Mouse (Mus musculus): Measurements from ENCODE around the gene Ripor3. TPM values are rescaled to one million over a fixed set of nuclear protein-coding genes. Genes with fewer than 3 reads are reported as not detected.

Gene Ripor3
- polyA plus RNA-seq, 1 experiment from 2014 or later, result 2.3 TPM

DNA sequence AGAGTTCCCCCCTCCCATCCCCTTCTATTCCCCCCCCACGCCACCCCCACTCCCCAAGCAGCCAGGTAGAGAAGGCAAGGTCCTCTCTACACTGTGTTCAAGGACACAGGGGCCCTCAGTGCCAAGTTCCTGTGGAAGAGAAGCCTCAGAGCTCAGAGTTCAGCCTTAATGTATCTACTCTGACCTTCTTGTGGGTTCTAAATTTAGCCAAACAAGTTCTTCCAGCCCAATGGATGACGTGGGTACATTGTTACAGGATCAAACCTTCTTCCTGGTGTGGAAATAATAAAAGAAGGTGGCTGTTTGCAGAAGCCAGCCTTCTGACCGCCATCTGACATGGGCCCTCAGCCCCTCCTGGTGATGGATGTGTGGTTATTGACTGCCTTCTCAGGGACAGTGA lies 16.0 kb upstream of the Ripor3 start:
- H3K27ac ChIP-seq, result peak overlapping the region; percentile 90
- ATAC-seq (ENCODE audit: borderline replicate concordance, extremely low read depth, low FRiP score, low TSS enrichment), result no peak
- 24% methylated on average over 3 of the region's 3 CpGs for WGBS

DNA sequence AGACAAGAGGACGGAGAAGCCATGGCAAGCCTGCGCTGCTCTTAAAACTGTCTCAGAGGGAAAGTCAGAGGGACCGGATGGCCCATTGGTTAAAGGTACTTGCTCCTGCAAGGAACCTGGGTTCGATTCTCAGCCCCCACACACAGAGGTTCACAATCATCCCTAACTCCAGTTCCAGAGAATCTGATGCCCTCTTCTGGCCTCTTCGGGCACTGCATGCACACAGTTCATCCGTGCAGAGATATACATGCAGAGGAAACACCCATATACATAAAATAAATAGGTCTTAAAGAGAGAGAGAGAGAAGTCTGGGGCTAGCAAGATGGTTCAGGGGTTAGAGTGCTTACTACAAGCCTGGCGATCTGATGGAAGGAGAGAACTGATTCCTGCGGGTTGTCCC lies 15.5 kb upstream of the Ripor3 start:
- no peak overlapping the region for H3K4me3 ChIP-seq
- H3K9ac ChIP-seq, result no peak overlapping the region
- WGBS, result 87% methylated on average over 8 of the region's 8 CpGs
- no peaks in the 10 kb centered on the region for H3K27me3 ChIP-seq
- peak overlapping the region; percentile 90 for H3K27ac ChIP-seq
- H3K36me3 ChIP-seq, result no peaks in the 10 kb centered on the region
- no peak overlapping the region for H3K4me2 ChIP-seq
- H3K4me1 ChIP-seq, result peaks cover 14% of the 10 kb centered on the region; the same call in 1 of the 2 replicates
- ATAC-seq (ENCODE audit: borderline replicate concordance, extremely low read depth, low FRiP score, low TSS enrichment), result no peak
- peaks cover 6% of the 10 kb centered on the region; the same call in 1 of the 2 replicates for H3K9me3 ChIP-seq

More for the DNA sequence above, 16.0 kb upstream of the Ripor3 start:
- H3K4me2 ChIP-seq, result no peak overlapping the region
- no peaks in the 10 kb centered on the region for H3K36me3 ChIP-seq
- H3K4me3 ChIP-seq, result no peak overlapping the region
- H3K27me3 ChIP-seq, result no peaks in the 10 kb centered on the region
- no peak overlapping the region for H3K9ac ChIP-seq
- peaks cover 6% of the 10 kb centered on the region; the same call in 1 of the 2 replicates for H3K9me3 ChIP-seq
- peaks cover 14% of the 10 kb centered on the region; the same call in 1 of the 2 replicates for H3K4me1 ChIP-seq

DNA sequence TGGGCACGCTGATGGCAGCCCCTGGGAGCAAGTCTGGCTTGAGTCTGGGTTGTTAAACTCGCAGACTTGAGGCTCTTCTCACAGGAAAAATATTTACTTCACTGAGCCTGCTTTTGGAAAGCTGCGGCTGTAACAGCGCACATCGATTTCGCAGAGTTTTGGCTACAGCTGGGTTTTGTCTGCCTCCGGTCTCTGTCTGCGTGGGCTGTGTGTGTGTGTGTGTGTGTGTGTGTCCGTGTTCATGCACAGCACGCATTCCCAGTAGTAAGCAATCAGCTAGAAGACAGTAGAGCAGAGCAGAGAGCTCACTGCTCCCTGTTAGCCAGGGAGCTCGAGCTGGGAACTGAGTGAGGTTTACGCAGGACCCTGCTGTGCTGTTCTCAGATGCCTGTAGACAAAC lies 14.8 kb upstream of the Ripor3 start:
- H3K27me3 ChIP-seq, result no peaks in the 10 kb centered on the region
- WGBS, result 34% methylated on average over 12 of the region's 12 CpGs
- peaks cover 17% of the 10 kb centered on the region; the same call in 1 of the 2 replicates for H3K4me1 ChIP-seq
- peak; percentile 86 for ATAC-seq (ENCODE audit: borderline replicate concordance, extremely low read depth, low FRiP score, low TSS enrichment)
- no peak overlapping the region for H3K4me2 ChIP-seq
- peak overlapping the region; percentile 90 for H3K27ac ChIP-seq
- no peak overlapping the region for H3K4me3 ChIP-seq
- no peaks in the 10 kb centered on the region for H3K36me3 ChIP-seq
- no peak overlapping the region for H3K9ac ChIP-seq
- peaks cover 6% of the 10 kb centered on the region; the same call in 1 of the 2 replicates for H3K9me3 ChIP-seq

DNA sequence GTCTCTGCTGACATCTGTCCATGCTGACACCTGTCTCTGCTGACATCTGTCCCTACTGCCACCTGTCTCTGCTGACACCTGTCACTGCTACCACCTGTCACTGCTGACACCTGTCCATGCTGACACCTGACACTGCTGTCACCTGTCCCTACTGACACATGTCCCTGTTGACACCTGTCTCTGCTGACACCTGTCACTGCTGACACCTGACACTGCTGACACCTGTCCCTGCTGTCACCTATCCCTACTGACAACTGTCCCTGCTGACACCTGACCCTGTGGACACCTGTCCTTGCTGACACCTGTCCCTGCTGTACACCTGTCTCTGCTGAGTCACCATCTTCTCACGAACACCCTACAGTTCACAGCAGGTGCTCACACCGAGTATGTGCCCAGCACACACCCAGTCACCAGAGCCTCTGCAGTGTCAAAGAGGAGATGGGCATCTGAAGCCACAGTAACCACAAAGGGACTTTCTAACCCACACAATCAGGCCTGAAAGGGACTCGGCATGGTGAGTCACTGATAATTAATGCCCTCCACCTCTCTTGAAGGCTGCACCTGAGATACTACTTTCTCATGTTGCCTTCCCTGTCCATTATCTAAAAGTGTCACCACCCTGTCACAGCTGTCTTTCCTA lies 13.5 kb upstream of the Ripor3 start:
- no peak for ATAC-seq (ENCODE audit: borderline replicate concordance, extremely low read depth, low FRiP score, low TSS enrichment)
- WGBS, result 64% methylated on average over 3 of the region's 3 CpGs
- peaks cover 29% of the 10 kb centered on the region for H3K4me1 ChIP-seq

DNA sequence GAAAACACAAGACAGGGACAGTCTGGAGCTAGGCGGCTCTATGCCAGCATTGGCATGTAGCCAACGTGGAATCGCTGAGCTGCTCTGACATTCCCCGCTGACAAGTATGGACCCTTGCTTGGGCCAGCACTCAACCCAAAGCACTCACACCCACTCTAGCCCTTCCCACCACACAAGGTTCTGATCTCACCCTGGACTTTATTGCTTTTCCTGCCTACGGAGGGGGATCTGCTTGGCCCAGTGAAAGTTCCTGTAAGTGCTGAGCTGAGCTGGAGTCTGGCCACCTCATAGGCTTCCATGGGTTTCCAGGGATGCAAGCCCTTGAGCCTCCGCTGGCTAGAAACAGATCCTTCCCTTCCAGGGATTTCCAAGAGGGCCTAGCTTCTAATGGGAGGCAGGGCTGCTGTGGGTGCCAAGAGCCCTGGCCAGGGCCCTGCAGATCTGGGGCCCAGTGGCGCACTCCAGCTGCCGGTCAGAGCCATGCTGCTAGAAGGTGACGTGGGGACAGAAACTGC lies 8.8 kb upstream of the Ripor3 start:
- H3K4me1 ChIP-seq, result peaks cover 39% of the 10 kb centered on the region
- no peaks in the 10 kb centered on the region for H3K36me3 ChIP-seq
- no peaks in the 10 kb centered on the region for H3K27me3 ChIP-seq
- H3K27ac ChIP-seq, result peak overlapping the region; percentile 90
- no peak overlapping the region for H3K4me3 ChIP-seq
- H3K9me3 ChIP-seq, result no peaks in the 10 kb centered on the region
- no peak overlapping the region for H3K9ac ChIP-seq
- ATAC-seq (ENCODE audit: borderline replicate concordance, extremely low read depth, low FRiP score, low TSS enrichment), result peak; percentile 84
- WGBS, result 39% methylated on average over 9 of the region's 9 CpGs
- no peak overlapping the region for H3K4me2 ChIP-seq

More for the DNA sequence above, 13.5 kb upstream of the Ripor3 start:
- H3K36me3 ChIP-seq, result no peaks in the 10 kb centered on the region
- H3K27ac ChIP-seq, result no peak overlapping the region
- H3K4me2 ChIP-seq, result no peak overlapping the region
- H3K27me3 ChIP-seq, result no peaks in the 10 kb centered on the region
- H3K4me3 ChIP-seq, result no peak overlapping the region
- peaks cover 6% of the 10 kb centered on the region; the same call in 1 of the 2 replicates for H3K9me3 ChIP-seq
- no peak overlapping the region for H3K9ac ChIP-seq

DNA sequence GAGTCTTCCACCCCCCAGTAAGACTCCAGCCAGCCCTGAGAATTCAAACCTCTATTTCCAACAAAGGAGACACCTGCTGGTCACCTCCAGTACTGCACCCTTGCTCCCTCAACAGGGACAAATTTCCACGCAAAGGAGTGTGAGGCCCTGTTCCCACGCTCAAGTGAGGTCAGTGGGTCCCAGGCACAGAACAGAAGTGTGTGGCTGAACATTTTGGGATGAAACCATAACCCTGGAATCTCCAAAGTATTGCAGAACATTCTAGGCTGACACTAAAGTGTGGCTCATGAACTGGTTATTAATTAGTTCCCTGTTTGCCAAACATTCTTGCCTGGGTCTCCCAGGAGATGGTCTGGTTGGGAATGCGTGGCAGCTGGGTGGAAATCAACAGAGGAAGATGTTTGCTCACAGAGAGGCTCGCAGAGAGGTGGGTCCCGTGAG lies 6.6 kb upstream of the Ripor3 start:
- no peak for ATAC-seq (ENCODE audit: borderline replicate concordance, extremely low read depth, low FRiP score, low TSS enrichment)
- peak overlapping the region; percentile 90 for H3K27ac ChIP-seq
- 11% methylated on average over 5 of the region's 5 CpGs for WGBS

DNA sequence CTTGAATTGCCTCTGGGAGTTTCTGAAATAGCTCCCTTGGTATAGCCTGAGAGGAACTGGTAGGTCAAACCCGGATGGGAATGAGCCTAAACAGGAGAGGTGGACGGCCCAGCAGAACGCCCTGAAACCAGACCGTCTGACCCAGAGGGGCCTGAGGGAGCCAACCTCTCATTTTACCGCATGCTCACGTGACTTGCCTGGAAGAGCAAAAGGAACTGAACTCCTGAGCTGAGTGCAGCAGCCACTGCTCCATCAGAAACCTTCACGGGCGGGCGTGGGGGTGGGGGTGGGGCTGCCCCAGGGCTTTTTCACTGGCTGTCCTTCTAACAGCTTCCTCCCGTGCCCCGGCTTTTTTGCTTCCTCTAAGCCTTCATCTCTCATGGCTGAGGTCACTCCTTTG lies 475 bp upstream of the Ripor3 start:
- H3K27me3 ChIP-seq, result no peaks in the 10 kb centered on the region
- no peak overlapping the region for H3K4me2 ChIP-seq
- no peak for ATAC-seq (ENCODE audit: borderline replicate concordance, extremely low read depth, low FRiP score, low TSS enrichment)
- H3K36me3 ChIP-seq, result no peaks in the 10 kb centered on the region
- H3K9ac ChIP-seq, result no peak overlapping the region
- no peak overlapping the region for H3K4me3 ChIP-seq
- 31% methylated on average over 11 of the region's 11 CpGs for WGBS
- H3K27ac ChIP-seq, result no peak overlapping the region
- no peaks in the 10 kb centered on the region for H3K9me3 ChIP-seq
- H3K4me1 ChIP-seq, result peaks cover 33% of the 10 kb centered on the region

More for the DNA sequence above, 6.6 kb upstream of the Ripor3 start:
- Histone ChIP-seq H3K9me3 (no peaks in the 10 kb centered on the region), H3K9ac (no peak overlapping the region), H3K4me3 (no peak overlapping the region), H3K4me1 (peaks cover 46% of the 10 kb centered on the region), H3K27me3 (no peaks in the 10 kb centered on the region), H3K4me2 (no peak overlapping the region), H3K36me3 (no peaks in the 10 kb centered on the region)

DNA sequence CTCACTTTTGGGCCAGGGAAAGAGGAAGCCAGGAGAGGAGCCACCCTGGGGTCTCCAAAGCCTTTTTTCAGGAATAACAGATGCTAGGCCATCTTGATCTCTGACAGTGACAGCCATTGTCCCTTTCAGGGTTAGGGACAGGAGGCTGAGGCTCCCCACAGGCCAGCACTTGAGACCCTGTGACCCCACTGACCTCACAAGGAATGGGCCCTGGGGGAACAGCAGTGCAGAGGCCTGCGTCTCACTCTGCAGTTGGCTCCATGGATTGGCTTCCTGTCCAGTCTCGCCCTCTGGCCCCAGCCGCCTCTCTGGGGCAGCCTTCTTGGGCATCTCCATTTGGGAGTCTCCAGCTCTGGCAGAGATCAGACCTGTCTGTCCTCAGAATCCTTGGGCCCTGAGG lies 2.3 kb downstream of the Ripor3 start:
- H3K27ac ChIP-seq, result no peak overlapping the region
- no peaks in the 10 kb centered on the region for H3K36me3 ChIP-seq
- no peak for ATAC-seq (ENCODE audit: borderline replicate concordance, extremely low read depth, low FRiP score, low TSS enrichment)
- H3K4me1 ChIP-seq, result peaks cover 41% of the 10 kb centered on the region
- no peak overlapping the region for H3K4me2 ChIP-seq
- no peak overlapping the region for H3K4me3 ChIP-seq
- H3K9ac ChIP-seq, result no peak overlapping the region
- H3K27me3 ChIP-seq, result no peaks in the 10 kb centered on the region
- WGBS, result 86% methylated on average over 3 of the region's 3 CpGs
- H3K9me3 ChIP-seq, result no peaks in the 10 kb centered on the region

DNA sequence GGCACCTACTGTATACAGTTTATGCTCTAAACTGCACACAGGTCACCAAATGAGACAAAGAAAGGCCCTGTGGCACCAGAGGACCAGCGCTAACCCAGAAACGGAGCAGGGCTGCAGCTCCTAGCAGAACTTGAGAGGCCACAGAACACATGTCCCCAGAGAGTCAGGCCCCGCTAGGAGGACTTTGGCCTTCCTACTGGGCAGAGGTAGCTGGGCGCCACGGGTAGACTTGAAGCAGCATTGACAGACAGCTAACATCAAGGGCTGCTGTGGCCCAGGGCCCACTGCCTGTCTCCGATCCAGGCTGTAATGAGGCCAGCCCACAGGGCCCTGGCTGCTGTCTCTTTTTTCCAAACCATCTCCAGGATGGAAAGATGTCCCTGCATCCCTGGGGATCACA lies 3.9 kb downstream of the Ripor3 start:
- Histone ChIP-seq H3K27me3 (no peaks in the 10 kb centered on the region), H3K27ac (no peak overlapping the region), H3K9ac (no peak overlapping the region), H3K4me1 (peaks cover 46% of the 10 kb centered on the region), H3K36me3 (no peaks in the 10 kb centered on the region), H3K4me3 (no peak overlapping the region), H3K9me3 (no peaks in the 10 kb centered on the region), H3K4me2 (no peak overlapping the region)
- 82% methylated on average over 6 of the region's 6 CpGs for WGBS
- ATAC-seq (ENCODE audit: borderline replicate concordance, extremely low read depth, low FRiP score, low TSS enrichment), result no peak

DNA sequence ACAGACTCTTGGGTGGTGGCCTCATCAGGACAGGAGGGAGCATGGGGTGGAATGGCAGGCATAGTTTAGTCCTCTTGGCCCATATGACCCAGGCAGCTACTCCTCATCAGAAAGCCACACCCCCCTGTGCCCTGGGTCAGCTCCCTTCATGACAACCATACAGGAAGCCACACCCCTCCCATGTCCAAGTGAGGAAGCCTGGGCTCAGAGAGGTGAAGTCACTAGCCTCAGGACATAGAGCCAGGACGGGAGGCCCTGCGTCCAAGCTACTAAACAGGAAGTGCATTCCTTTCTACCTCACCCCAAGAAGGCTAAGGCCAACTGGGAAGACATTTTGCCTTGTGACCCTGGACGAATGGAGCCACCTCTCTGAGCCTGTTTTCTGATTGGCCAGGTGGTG lies 4.8 kb downstream of the Ripor3 start:
- Histone ChIP-seq H3K4me3 (no peak overlapping the region), H3K27ac (no peak overlapping the region; the same call in 1 of the 2 replicates), H3K36me3 (no peaks in the 10 kb centered on the region), H3K9me3 (no peaks in the 10 kb centered on the region), H3K4me2 (no peak overlapping the region), H3K9ac (no peak overlapping the region), H3K27me3 (no peaks in the 10 kb centered on the region), H3K4me1 (peaks cover 37% of the 10 kb centered on the region)
- no peak for ATAC-seq (ENCODE audit: borderline replicate concordance, extremely low read depth, low FRiP score, low TSS enrichment)
- WGBS, result 24% methylated on average over 3 of the region's 3 CpGs

DNA sequence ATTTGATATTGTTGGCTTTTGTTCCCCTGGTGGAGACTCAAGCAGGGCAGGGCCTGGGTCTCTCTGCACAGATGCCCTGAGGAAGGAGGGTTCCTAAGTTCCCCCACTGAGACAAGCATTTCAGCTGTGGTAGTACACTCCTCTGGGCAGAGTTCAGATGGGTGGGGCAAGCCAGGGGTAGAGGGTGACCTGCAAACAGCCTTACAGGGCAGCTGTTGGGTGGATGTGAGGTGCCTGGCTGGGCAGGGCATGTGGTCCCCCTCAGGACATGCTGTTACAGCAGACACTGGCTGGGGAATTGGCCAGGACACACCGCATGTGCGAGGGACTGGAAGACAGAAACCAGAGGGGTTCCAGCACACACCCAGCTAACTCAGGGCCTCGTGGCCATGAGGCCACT lies 5.4 kb downstream of the Ripor3 start:
- Histone ChIP-seq H3K27ac (no peak overlapping the region), H3K9me3 (no peaks in the 10 kb centered on the region), H3K4me2 (no peak overlapping the region), H3K4me1 (peaks cover 31% of the 10 kb centered on the region), H3K4me3 (no peak overlapping the region), H3K27me3 (no peaks in the 10 kb centered on the region), H3K9ac (no peak overlapping the region), H3K36me3 (no peaks in the 10 kb centered on the region)
- no peak for ATAC-seq (ENCODE audit: borderline replicate concordance, extremely low read depth, low FRiP score, low TSS enrichment)
- 89% methylated on average over 3 of the region's 3 CpGs for WGBS

DNA sequence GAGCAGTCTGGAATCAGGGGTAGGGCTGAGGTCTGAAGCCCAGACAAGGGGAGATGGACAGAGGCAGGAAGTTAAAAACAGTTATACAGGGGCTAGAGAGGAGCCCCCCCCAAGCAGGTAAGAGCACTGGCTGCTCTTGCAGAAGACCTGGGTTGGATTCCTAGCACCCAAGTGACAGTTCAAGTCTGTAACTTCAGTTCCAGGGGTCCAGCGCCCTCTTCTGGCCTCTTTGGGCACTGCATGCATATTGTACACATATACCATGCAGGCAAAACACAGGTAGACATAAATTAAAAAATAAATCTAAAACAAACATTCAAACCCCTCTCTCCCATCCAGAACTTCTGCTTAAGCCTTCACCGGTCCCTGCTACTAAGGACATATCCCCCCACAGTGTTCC lies 6.0 kb downstream of the Ripor3 start:
- WGBS, result 55% methylated on average over 2 of the region's 2 CpGs
- no peaks in the 10 kb centered on the region for H3K27me3 ChIP-seq
- no peak for ATAC-seq (ENCODE audit: borderline replicate concordance, extremely low read depth, low FRiP score, low TSS enrichment)
- H3K9me3 ChIP-seq, result no peaks in the 10 kb centered on the region
- no peak overlapping the region for H3K4me3 ChIP-seq
- H3K9ac ChIP-seq, result no peak overlapping the region
- H3K4me1 ChIP-seq, result peaks cover 28% of the 10 kb centered on the region
- no peak overlapping the region for H3K4me2 ChIP-seq
- no peak overlapping the region for H3K27ac ChIP-seq
- no peaks in the 10 kb centered on the region for H3K36me3 ChIP-seq

All from lung, embryonic 15.5 days (tissue).